Mouse (Mus musculus) kidney, adult 8-10 months (tissue): ENCODE data around the gene Idh1.
A peak's percentile ranks its signal among the peaks of the same experiment; 100 is the strongest.

Source experiments
- DNase-seq, 2 experiments: peaks; one replicate each; pipeline ENCODE4 v3.0.0; 2022

The Idh1 gene

DNA sequence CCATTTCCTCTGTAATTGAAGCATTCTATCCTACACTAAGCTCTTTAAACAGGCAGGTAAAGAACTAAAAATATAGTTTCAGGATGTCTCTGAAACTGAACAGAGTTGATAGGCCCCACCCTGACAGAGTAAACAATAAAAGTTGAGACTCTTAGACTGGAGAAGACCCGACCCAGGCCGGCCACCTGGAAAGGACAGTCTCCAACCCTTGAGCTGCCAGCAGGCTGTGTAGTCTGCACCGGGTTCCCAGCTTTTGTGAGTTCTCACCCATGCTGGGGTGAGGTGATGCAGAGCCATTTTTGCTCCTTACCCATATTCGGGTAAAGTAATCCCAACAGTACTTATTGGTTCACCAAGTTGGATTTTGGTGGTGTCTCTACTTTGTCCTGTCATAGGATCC is 10.1 kb downstream of the Idh1 start:
- DNase-seq = no peak

DNA sequence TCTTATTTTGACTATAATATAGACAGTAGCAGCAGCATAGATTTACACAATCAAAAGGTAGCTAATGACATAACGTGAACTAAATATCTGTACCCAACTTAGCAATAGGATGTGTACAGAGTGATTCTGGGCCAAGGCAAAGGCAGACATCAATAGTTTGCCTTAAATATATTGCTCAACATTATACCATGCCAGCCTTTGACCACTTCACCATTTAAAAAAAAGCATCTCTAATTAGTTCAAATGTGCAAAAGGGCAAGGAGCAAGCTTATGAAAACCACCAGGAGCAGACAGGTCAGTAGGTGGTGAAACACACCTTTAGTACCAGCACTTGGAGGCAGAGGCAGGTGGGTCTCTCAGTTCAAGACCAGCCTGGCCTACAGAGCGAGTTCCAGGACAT is 12.6 kb downstream of the Idh1 start:
- DNase-seq = no peak

DNA sequence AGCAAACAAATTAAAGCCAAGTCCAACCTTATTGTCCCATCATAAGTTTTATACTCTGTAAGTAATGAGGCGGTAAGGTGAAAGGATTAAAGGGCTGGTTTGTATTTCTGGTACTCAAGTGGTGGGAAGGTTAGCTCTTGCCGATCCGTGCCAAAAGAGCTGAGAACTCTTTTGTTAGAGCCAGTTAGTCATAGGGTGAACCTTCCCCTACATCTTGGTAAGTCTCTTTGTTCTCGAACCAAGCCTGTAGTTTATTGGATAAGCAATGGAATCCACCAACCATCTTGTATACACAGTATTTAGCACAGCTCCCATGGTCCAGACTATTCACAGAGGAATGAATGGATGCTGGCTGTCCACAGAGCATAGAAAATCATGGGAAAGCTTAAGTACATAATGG is 14.7 kb downstream of the Idh1 start:
- no peak for DNase-seq

DNA sequence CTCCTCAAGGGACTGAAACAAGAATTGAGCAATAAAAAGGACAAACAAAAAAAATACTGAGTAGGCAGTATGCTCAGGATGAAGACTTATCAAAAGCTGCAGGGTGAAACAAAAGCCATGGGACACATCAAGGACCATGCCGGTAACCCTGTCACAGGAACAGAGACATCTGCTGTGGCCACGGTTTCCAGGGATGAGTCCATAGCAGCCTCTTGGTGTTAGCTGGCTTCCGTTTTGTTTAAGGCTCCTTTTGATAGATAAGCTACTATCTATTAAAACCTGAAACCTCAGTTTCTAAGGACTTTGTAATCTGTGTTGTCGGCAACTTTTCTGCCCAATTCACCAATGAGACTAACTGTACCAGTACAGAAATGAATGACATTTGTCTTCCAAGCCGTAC is 16.4 kb downstream of the Idh1 start:
- no peak for DNase-seq

DNA sequence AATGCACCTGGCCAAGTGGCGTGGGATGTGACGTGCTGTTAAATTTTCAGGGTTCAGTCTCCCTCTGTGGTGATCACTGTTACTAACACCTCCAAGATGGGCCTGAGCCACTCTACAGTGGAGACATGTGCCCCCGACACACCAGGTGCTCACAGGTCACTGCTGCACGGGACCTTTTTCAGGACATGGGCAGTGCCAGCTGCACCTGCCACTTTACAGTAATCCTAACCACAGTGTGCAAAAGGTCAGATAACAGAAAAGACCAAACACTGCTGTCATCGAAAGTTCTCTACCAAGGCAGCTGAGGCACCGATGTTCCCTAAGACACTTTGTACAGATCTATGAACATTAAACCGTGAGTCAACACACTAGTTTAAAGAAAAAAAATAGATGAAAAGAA is 16.8 kb downstream of the Idh1 start:
- no peak for DNase-seq

DNA sequence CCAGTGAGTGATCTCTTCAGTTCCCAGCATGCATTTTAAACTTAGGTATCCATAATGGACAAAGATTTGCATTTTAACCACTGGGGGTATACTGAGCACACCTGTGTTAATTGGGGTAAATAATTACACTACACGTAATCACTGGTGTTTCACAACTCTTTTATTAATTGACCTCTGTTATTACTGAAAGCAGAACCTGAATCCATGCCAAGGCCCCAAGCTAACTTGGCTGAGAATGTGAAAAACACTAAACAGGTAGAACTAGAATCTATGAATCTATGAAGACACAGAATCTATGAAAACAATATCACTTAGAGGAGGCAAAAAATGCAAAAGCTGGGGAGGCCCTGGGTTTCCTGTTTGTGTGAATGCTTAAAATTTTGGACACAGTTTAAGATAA is 18.8 kb downstream of the Idh1 start:
- DNase-seq = peak in 1 of 2 experiments; percentile 57

- no peak for DNase-seq
Observed at GRCm38 (mm10) chr1:65162210-65162609, 24.1 kb downstream of the Idh1 start.

- DNase-seq = no peak
Observed at GRCm38 (mm10) chr1:65156111-65156510, 30.2 kb downstream of the Idh1 start.

DNA sequence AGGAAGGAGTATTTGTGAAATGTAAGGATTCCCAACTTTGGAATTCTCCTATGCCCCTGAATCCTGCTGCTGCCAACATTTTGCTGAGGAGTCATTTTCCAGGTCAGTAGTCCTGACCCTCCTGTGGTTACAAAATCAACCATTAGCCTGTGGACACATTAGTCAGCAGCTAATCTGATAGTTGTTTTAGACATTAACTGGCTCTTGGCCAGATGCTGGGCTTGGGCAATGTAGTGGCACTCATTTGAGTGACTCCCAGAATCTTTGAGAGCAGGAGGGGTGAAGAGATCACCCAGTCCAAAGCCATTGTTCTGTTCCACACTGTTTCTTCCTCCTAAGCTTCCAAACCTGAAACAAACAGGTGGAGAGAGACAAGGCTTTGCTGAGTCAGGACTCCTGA is 31.5 kb downstream of the Idh1 start:
- DNase-seq = peak; percentile 88 to 92

DNA sequence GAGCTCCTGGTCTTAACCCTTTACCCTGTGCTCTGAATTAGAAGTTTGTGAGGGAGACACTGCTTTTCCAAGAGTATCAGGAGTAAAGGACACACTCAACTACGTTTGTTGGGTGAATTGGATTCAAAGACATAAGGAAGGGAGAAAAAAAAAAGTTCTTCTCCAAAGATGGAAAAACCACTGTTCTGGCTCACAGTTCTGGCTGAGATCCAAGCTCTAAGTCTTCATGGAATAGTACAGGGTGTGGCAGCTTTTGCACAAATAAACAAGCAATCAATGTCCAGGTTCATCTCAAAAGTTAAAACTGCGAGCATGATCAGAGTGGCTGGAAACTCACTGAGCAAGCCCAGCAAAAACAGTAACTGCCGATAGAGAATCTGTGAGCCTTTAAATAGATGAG is 38.3 kb downstream of the Idh1 start:
- DNase-seq = no peak

DNA sequence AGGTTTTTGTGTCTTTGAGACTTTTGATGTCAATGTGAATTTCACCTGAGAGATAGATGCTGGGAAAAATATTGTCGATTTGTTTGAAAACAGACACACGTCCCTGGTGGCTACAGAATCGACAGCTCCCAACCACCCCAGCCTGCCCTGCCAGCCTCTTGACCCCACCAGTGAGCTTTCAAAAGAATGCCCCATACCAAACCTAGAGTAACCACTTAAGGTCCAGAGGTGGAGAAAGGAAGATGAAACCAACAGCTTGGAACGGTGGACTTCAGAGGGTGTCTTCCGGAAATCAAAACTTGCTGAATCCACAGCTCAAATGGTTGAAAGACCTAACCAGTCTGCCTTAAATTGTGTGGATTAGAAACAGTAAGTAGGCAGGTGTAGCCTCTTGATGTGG is 39.0 kb downstream of the Idh1 start:
- DNase-seq = peak; percentile 54 to 64

DNA sequence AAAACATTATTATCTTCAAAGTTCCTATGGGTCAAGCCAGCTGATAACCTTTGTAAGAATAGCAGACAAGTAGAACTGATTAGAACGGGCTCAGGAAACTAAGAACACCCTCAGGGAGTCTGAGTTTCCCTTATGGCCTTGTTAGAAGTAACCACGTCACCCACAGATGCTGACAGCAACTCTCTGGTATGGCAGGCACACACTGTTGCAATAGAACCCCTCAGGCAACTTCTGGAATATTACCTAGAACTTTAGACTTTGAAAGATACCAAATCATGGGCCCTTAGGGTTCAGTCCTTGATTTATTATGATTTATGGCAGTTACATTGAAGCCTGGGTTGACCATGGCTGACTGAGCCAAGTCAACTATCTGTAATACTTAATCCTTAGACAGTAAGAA is 39.7 kb downstream of the Idh1 start:
- DNase-seq = no peak

GRCm38 (mm10) chr1:65144783-65145182 is 41.5 kb downstream of the Idh1 start:
- DNase-seq = peak in 1 of 2 experiments; percentile 54

DNA sequence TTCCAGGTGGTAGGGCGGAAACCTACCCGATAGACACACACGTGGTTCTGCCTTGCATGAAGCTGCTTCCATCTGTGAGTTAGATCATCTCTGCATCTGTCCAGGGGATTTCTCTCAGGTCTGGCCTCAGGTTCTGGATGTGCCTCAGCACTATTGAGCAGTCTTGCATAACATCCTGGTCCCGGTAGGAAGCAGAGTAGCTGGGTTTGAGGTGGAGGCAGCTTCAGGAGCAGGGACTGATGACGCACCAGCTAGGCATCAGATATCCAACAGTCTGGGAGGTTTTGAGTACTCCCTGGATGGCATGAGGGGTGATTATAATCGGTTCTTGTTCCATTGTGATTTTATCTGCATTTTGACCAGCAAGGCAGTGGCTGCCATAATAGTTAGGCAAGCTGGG is 48.7 kb downstream of the Idh1 start:
- DNase-seq = no peak

DNA sequence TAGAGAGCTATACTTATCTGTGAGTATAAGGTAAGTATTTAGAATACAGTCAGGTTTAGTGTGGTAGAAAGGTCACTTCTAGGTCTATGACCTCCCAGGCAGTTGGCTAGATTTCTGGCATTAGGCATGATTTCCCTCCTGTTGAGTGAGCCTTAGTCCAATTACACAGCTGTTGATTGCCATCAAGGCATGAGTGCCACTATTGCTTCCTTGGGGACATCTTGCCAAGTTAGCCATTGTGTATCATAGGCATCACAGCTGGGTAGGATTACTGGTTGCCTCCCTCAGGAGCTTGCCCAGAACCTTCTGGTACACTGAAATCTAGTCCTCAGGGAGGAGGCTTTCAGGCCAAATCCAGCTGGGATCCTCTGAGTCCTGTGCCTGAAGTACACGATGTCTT is 53.5 kb downstream of the Idh1 start:
- DNase-seq = no peak

DNA sequence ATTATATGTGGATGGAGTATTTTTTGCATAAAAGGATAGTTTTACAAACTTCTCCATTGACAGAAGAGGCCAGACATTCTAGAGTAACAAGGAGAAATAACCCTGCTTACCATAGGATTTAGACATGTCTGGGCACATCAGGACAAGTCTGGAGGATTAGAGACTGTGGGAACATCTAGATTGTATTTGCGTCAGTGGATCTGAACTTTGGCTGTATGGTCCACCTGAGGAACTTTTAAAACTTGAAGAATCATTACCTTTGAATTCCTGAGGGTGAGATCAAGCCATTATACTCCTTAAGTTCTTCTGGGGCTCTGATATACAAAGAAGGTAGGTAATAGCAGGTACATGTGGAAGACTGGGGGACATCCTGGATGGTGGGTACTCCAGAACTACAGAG is 54.6 kb downstream of the Idh1 start:
- DNase-seq = no peak

GRCm38 (mm10) chr1:65130226-65130625 is 56.1 kb downstream of the Idh1 start:
- DNase-seq = peak; percentile 64 to 78

DNA sequence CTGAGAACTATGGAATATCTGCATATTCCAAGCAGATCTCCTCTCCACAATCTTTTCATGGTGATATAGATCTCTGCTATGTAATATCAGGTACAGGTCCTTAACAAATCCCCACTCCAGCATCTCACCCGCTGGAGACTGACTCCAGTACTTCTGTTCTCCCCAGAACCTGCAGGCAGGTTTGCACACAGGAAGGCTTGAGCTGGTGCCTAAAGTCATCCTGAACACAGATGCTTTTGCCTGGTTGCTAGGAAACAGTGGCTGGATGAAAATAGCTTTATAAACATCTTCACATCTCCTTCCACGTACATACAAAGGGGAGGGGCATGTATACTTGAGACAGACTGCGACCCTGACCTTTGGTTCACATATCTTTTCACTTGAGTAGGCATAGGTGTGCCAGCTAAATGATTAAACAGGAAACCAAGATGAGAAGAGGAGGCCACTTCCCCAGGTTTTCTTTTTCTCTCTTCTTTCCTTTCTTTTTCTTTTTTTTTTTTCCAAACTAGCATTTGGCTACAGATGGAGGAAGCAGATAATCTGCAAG is 56.6 kb downstream of the Idh1 start:
- peak; percentile 30 to 63 for DNase-seq

DNA sequence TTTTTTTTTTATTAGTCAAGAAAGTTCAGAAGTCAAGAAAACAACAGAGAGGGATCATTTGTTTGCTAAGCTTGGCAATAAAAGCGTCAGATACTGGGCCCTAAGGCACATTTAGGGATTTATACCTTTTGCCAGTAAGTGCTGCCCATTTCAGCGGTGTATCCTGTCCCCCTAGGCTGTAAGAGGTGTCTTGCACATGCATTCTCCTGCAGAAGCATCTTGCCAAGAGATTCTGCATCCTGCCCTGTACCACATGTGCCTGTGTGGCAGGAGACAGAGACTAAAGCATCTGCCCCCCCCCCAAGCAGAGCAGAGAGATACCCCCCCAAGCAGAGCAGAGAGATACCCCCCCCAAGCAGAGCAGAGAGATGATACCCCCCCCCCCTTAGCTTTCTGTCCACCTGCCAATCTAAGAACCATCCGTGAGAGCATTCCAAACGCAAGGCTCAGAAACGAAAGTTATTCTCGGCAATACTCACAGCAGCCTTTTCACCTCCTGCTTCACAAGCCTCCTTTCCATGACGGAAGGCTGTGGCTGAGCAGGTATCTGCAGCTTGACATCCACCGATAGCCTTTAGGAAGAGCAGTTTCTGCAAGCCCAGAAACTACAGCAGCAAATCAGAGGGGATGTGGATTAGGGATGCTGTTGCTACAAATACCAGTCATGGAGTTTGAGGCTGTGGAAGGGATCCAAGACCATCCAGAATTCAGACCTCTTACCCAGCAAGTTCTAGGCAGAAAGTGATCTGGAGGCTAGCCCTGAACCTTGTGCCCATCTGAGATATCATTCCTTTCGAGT is 63.5 kb downstream of the Idh1 start, which contains the start of gene D630023F18Rik:
Gene D630023F18Rik (minus strand): TSS at position 641 of the 799 bp plus-strand sequence.
- no peak for DNase-seq

GRCm38 (mm10) chr1:65119438-65119837 is 66.9 kb downstream of the Idh1 start, which contains the start of gene Gm28845:
Gene Gm28845 (minus strand): TSS chr1:65119558.
- no peak for DNase-seq

DNA sequence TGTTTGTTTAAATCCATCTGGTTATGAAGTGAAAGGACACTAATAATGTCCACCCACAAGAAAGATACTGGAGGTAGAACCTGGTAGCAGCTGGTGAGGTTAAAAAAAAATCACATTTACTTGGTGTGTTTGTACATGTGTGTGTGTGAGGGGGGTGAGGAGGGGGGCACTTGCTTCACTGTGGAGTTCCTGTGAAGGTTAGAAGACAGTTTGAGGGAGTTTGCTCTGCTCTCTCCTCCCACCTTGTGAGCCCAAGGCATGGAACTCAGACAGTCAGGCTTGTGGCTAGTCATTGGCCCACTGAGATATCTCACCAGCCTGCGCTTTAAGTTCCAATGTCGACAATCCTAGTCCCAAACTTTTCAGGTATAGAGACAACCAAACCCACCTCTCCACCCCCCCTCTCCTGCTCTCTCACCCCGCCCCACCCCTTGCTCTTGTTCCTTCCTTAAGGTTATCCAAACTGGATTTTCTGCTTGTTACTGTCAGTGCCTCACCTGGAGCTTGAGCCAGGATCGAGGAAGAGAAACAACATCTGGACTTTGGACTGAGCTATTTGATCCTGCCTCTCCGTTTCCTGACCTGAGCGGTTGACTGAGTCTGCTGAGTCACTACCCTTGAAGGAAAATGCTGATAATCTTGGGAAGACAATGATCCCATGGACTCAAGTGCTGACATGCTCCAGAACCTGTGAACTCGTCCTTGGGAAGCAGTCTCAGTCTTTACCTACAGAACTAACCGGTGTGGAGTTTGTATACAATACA is 68.0 kb downstream of the Idh1 start:
- peak; percentile 80 to 90 for DNase-seq

DNA sequence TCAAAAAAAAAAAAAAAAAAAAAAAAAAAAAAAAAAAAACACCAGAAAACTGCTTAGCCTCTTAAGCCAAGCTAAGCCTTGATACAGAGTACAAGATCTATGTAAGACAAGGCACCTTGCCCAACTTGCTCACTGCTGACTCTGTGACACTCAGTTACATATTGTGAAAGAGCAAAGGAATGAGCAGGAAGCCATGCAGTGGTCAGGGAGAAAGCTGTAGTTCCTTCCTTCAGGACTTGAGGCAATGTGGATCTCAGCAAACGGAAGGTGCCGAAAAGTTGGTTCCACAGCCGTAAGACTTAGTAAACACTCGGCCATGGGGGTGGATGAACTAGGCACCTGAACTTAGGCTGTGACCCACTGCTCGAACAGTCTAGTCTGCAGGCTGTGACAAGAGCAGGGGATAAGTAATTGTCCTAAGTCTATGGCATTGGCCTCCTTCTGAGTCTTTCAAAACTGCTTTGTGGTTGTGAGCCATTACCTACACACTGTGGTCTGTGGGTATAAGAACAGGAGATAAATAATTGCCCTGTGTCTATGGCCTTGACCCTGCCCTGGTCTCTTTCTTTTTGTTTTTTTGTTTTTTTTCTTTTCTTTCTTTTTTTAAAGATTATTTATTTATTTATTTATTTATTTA is 72.6 kb downstream of the Idh1 start:
- DNase-seq = peak in 1 of 2 experiments; percentile 32

- peak in 1 of 2 experiments; percentile 40 for DNase-seq
Observed at GRCm38 (mm10) chr1:65112807-65113196, 73.5 kb downstream of the Idh1 start.
